Mouse (Mus musculus): ENCODE results near the gene Lhx1. TPM values are rescaled to one million over a fixed set of nuclear protein-coding genes. Genes with fewer than 3 reads are reported as not detected.

Lhx1 gene
- total and polyA plus RNA-seq, 3 experiments, result 0.04 TPM; not detected in 2

DNA sequence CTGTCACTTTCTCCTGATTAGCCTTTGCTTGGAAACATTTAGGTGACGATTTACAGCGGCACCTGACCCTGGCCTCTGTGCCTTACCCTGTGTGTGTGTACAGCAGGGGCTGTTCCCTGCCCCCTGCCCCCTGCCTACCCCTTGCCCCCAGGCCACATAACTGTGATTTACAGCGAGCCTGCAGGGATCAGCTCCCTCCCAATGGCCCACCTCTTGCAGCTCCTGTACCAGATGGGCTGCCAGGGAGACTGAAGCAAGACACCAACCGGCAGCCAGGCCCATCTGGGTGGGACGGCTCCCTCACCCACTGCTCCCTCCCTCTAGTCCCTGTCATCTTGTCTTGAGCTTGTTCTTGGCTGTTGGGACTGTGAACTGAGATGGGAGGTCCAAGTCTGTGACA is 43.1 kb upstream of the Lhx1 start:
- in situ Hi-C loops (cut with MboI; ENCODE audit: low pct_ligation_motif_present, low pct_unique_long_range_greater_than_20kb, low sequenced_read_pairs) (no loop called here), dilution Hi-C loops (cut with MboI; ENCODE audit: extremely low pct_ligation_motif_present, extremely low pct_unique_long_range_greater_than_20kb, low sequenced_read_pairs) (no loop called here)
- Histone ChIP-seq H3K27ac (ENCODE audit: insufficient read depth, low read depth) (no peak overlapping the region), H3K4me3 (replicated peaks in 1 of 3; ENCODE audit: low read depth in 2 of 3, low read length in 2 of 3, poor library complexity in 1 of 3) (no peak overlapping the region), H3K27me3 (replicated peaks) (peaks cover 96% of the 10 kb centered on the region), H3K4me2 (ENCODE audit: insufficient read depth, low read depth, poor library complexity, severe bottlenecking) (no peak overlapping the region), H3K79me2 (replicated peaks; ENCODE audit: control insufficient read depth, extremely low read depth, insufficient read depth, poor library complexity, severe bottlenecking) (no peaks in the 10 kb centered on the region), H3K9me3 (replicated peaks; ENCODE audit: low read length) (no peaks in the 10 kb centered on the region), H3K4me1 (ENCODE audit: control insufficient read depth in 1 of 2, insufficient read depth in 2 of 2) (peaks cover 2% of the 10 kb centered on the region in 2 experiments; a peak in 2 of 4 replicates), H3K9ac (ENCODE audit: insufficient read depth, low read depth) (no peak overlapping the region), H3K36me3 (replicated peaks in 1 of 2; ENCODE audit: control insufficient read depth in 1 of 2, insufficient read depth in 1 of 2, low read length in 1 of 2) (no peaks in the 10 kb centered on the region)
- DNase-seq (ENCODE audit: extremely low read depth), result no peak
- TF ChIP-seq KAT2A (IDR thresholded peaks at IDR 0.05; ENCODE audit: insufficient replicate concordance, low read length), result no peak
- no peak for TF ChIP-seq CHD2 (IDR thresholded peaks at IDR 0.05; ENCODE audit: low read length)
- TF ChIP-seq PAX5 (IDR thresholded peaks at IDR 0.05; ENCODE audit: low read length), result no peak
- TF ChIP-seq NRF1 (IDR thresholded peaks at IDR 0.05; ENCODE audit: low read depth, low read length), result no peak
- TF ChIP-seq MAZ (IDR thresholded peaks at IDR 0.05; ENCODE audit: low read depth, low read length), result no peak
- no peak for TF ChIP-seq CHD1 (IDR thresholded peaks at IDR 0.05; ENCODE audit: low read depth, low read length)
- TF ChIP-seq ZC3H11A (IDR thresholded peaks at IDR 0.05; ENCODE audit: low read depth, low read length), result no peak

DNA sequence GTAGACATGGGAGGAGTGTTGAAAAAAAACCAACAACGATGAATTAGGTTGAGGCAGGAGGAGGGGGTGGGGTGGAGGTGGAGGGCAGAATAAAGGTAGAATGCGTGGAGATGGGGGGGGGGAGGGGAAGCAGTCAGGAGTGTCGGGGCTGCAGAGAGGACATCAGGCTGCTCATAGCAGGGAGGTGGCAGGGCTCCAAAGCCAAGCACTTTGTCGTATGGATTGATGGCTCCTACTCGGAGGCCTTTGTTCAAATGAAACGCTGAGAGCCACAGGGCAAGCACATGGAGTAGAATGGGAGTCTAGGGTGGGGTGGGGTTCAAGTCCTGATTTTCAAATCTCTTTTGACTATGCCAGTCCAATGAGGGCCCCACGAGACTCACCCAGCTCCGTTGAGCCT is 41.4 kb upstream of the Lhx1 start:
- H3K79me2 ChIP-seq (replicated peaks; ENCODE audit: control insufficient read depth, extremely low read depth, insufficient read depth, poor library complexity, severe bottlenecking), result no peaks in the 10 kb centered on the region
- no peak overlapping the region for H3K9ac ChIP-seq (ENCODE audit: insufficient read depth, low read depth)
- dilution Hi-C loops (cut with MboI; ENCODE audit: extremely low pct_ligation_motif_present, extremely low pct_unique_long_range_greater_than_20kb, low sequenced_read_pairs) (no loop called here), in situ Hi-C loops (cut with MboI; ENCODE audit: low pct_ligation_motif_present, low pct_unique_long_range_greater_than_20kb, low sequenced_read_pairs) (no loop called here)
- no peak overlapping the region for H3K4me2 ChIP-seq (ENCODE audit: insufficient read depth, low read depth, poor library complexity, severe bottlenecking)
- no peak for DNase-seq (ENCODE audit: extremely low read depth)
- H3K36me3 ChIP-seq (replicated peaks in 1 of 2; ENCODE audit: control insufficient read depth in 1 of 2, insufficient read depth in 1 of 2, low read length in 1 of 2), result no peaks in the 10 kb centered on the region
- H3K4me3 ChIP-seq (replicated peaks in 1 of 3; ENCODE audit: low read depth in 2 of 3, low read length in 2 of 3, poor library complexity in 1 of 3), result no peak overlapping the region
- peaks cover 2% of the 10 kb centered on the region in 2 experiments; a peak in 2 of 4 replicates for H3K4me1 ChIP-seq (ENCODE audit: control insufficient read depth in 1 of 2, insufficient read depth in 2 of 2)
- peaks cover 95% of the 10 kb centered on the region for H3K27me3 ChIP-seq (replicated peaks)
- no peaks in the 10 kb centered on the region for H3K9me3 ChIP-seq (replicated peaks; ENCODE audit: low read length)
- H3K27ac ChIP-seq (ENCODE audit: insufficient read depth, low read depth), result no peak overlapping the region
- no peak for TF ChIP-seq NELFE (IDR thresholded peaks at IDR 0.05; ENCODE audit: low read depth, low read length)
- TF ChIP-seq ETS1 (conservative IDR thresholded peaks at IDR 0.05; ENCODE audit: low read depth, low read length), result no peak
- no peak for TF ChIP-seq TCF12 (IDR thresholded peaks at IDR 0.05; ENCODE audit: low read depth, low read length)

DNA sequence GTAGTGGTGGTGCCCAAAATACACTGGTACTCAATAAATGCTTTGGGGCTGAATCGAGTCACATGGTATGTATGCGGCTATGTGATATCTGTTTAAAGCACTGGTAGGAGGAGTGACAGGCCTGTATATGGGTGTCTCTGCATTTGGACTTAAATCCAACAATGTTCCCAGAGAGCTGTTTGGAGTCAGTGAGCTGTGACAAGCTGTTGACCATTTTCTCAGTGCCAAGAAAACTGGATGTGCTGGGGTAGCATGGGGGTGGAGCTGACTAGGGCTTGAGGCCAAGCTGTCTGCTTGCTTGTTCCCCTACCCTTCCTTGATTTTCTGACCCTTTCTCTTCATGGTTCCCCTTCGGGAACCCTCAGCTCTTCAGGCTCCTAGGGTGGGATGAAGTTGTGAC is 39.9 kb upstream of the Lhx1 start:
- Histone ChIP-seq H3K4me3 (replicated peaks in 1 of 3; ENCODE audit: low read depth in 2 of 3, low read length in 2 of 3, poor library complexity in 1 of 3) (no peak overlapping the region), H3K36me3 (replicated peaks in 1 of 2; ENCODE audit: control insufficient read depth in 1 of 2, insufficient read depth in 1 of 2, low read length in 1 of 2) (no peaks in the 10 kb centered on the region), H3K4me1 (ENCODE audit: control insufficient read depth in 1 of 2, insufficient read depth in 2 of 2) (peaks cover 2 to 4% of the 10 kb centered on the region in 2 experiments; a peak in 2 of 4 replicates), H3K9ac (ENCODE audit: insufficient read depth, low read depth) (no peak overlapping the region), H3K4me2 (ENCODE audit: insufficient read depth, low read depth, poor library complexity, severe bottlenecking) (no peak overlapping the region), H3K27ac (ENCODE audit: insufficient read depth, low read depth) (no peak overlapping the region), H3K9me3 (replicated peaks; ENCODE audit: low read length) (no peaks in the 10 kb centered on the region), H3K27me3 (replicated peaks) (peaks cover 95% of the 10 kb centered on the region), H3K79me2 (replicated peaks; ENCODE audit: control insufficient read depth, extremely low read depth, insufficient read depth, poor library complexity, severe bottlenecking) (no peaks in the 10 kb centered on the region)
- in situ Hi-C loops (cut with MboI; ENCODE audit: low pct_ligation_motif_present, low pct_unique_long_range_greater_than_20kb, low sequenced_read_pairs), result no loop called here
- TF ChIP-seq MAZ (IDR thresholded peaks at IDR 0.05; ENCODE audit: low read depth, low read length) (no peak), NELFE (IDR thresholded peaks at IDR 0.05; ENCODE audit: low read depth, low read length) (no peak), RCOR1 (conservative IDR thresholded peaks at IDR 0.05; ENCODE audit: low read depth, low read length) (no peak), MAFK (IDR thresholded peaks at IDR 0.05; ENCODE audit: insufficient replicate concordance, low read length) (no peak), USF2 (conservative IDR thresholded peaks at IDR 0.05; ENCODE audit: low read depth, low read length) (no peak), UBTF (IDR thresholded peaks at IDR 0.05; ENCODE audit: low read depth, low read length) (no peak), E2F4 (IDR thresholded peaks at IDR 0.05; ENCODE audit: insufficient replicate concordance, low read depth, low read length) (no peak), HCFC1 (IDR thresholded peaks at IDR 0.05; ENCODE audit: low read depth, low read length) (no peak), SIN3A (IDR thresholded peaks at IDR 0.05; ENCODE audit: low read length) (no peak), POLR2A (IDR thresholded peaks at IDR 0.05; ENCODE audit: low read depth, low read length) (no peak), MAX (IDR thresholded peaks at IDR 0.05; ENCODE audit: low read length) (no peak), CTCF (conservative IDR thresholded peaks at IDR 0.05 in 1 of 2, IDR thresholded peaks at IDR 0.05 in 1 of 2; ENCODE audit: low read depth in 2 of 2, low read length in 2 of 2) (no peak), ETS1 (conservative IDR thresholded peaks at IDR 0.05; ENCODE audit: low read depth, low read length) (no peak), ZKSCAN1 (IDR thresholded peaks at IDR 0.05; ENCODE audit: borderline replicate concordance, low read depth, low read length) (no peak), BHLHE40 (IDR thresholded peaks at IDR 0.05; ENCODE audit: low read depth, low read length) (no peak), MEF2A (IDR thresholded peaks at IDR 0.05; ENCODE audit: borderline replicate concordance, low read depth, low read length) (no peak)
- dilution Hi-C loops (cut with MboI; ENCODE audit: extremely low pct_ligation_motif_present, extremely low pct_unique_long_range_greater_than_20kb, low sequenced_read_pairs), result no loop called here
- no peak for DNase-seq (ENCODE audit: extremely low read depth)

All from CH12.LX (cell line).